Mouse (Mus musculus) CD8-positive naive resting alpha-beta T cell, adult 57 days (primary cell): ENCODE results near the gene Olfr743. TPM values are rescaled to one million over a fixed set of nuclear protein-coding genes. Genes with fewer than 3 reads are reported as not detected.

Experiments used
- total RNA-seq: library from RNA; stranded (reverse); gene quantifications from one replicate; pipeline ENCODE4 v1.2.4, GENCODE M21; 2023

Gene Olfr743
- not detected for total RNA-seq

DNA sequence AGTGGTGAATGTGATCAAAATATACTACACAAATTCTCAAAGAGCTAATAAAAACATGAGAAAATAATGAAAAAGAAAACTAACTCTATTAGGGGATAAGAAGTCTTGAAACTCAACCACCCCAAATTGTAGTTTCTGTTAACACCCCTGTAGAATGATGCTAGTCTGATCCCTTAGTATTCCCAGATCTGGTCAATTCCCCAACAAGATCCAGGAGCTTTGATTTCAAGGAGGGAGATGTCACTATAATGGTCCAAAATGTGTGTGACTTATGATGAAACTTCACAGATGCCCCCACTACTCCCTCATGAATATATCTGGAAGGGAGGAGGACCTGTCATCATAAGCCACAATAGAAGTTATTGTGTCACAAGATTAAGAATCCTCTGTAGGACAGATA lies at the start of gene Olfr743:
TSS of gene Olfr743 (plus strand) at position 301 of the 400 bp plus-strand sequence.

DNA sequence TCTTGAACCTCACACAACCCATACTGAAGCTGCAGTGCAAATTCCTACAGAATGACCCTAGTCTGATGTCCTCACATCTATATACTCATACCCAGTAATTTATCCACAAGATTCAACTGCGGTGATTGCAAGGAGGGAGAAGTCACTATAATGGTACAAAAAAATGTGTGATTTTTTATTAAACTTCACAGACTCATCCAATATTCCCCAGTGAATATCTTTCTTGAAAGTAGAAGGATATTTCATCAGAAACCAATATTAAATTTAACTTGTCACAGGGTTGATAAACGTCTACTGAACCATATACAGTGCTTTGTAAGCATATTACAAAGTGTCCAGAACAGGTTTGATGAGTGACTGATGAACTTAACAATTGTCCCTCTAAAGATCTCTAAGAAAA lies 49.2 kb upstream of the Olfr743 start, which contains the start of gene Olfr741:
TSS of gene Olfr741 (plus strand) at position 301 of the 400 bp plus-strand sequence.

DNA sequence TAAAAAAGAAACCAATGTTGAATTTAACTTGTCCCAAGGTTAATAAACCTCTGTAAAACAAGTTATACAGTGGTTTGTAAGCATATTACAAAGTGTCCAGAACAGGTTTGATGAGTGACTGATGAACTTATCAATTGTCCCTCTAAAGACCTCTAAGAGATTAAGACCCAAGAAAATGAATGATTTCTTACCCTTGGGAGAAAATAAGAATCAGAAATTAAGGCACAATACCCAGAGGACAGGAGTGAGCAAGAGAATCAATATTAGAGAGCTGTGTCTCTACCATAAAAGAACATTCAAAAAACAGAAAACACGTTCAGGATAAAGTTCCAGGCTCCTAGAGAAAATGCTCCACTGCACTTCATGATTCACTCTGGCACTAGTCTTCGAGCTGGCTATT lies 18.3 kb upstream of the Olfr743 start, which contains the start of gene Olfr742:
TSS of gene Olfr742 (plus strand) at position 301 of the 400 bp plus-strand sequence.

Other genes starting within 250 kb of the Olfr743 start
- not detected for gene Olfr732, start 237.6 kb upstream of the Olfr743 start, total RNA-seq
- gene Olfr733, start 220.3 kb upstream of the Olfr743 start, total RNA-seq = not detected
- not detected for gene Olfr734, start 195.1 kb upstream of the Olfr743 start, total RNA-seq
- gene Olfr735, start 173.0 kb upstream of the Olfr743 start, total RNA-seq = not detected
- 0.21 TPM for gene Tlr11, start 163.9 kb upstream of the Olfr743 start, total RNA-seq
- gene Olfr736, start 140.7 kb upstream of the Olfr743 start, total RNA-seq = not detected
- not detected for gene Olfr738, start 114.3 kb upstream of the Olfr743 start, total RNA-seq
- not detected for gene Olfr739, start 103.2 kb upstream of the Olfr743 start, total RNA-seq
- not detected for gene Olfr740, start 76.3 kb upstream of the Olfr743 start, total RNA-seq
- gene Olfr741, start 49.1 kb upstream of the Olfr743 start, total RNA-seq = not detected
- not detected for gene Olfr742, start 18.2 kb upstream of the Olfr743 start, total RNA-seq
- gene Olfr744, start 93.0 kb downstream of the Olfr743 start, total RNA-seq = not detected
- not detected for gene Olfr745, start 117.5 kb downstream of the Olfr743 start, total RNA-seq
- gene Olfr746, start 125.2 kb downstream of the Olfr743 start, total RNA-seq = not detected
- gene Olfr747, start 171.4 kb downstream of the Olfr743 start, total RNA-seq = not detected
- gene Olfr748, start 185.5 kb downstream of the Olfr743 start, total RNA-seq = not detected
- not detected for gene Olfr749, start 223.3 kb downstream of the Olfr743 start, total RNA-seq